Mouse (Mus musculus) frontal cortex, adult 2 months (tissue): Measurements from ENCODE around the gene Cck. TPM values are rescaled to one million over a fixed set of nuclear protein-coding genes. Genes with fewer than 3 reads are reported as not detected.

Experiments
- DNase-seq, 2 experiments: peaks; one replicate each; pipeline ENCODE4 v3.0.0; 2022; ENCODE audit warnings: low spot score in 1 of 2; ENCODE audit errors: extremely low spot score in 1 of 2
- polyA plus RNA-seq: library from polyadenylated mRNA; depleted of rRNA; stranded (reverse); fragments of >200 nt; gene quantifications from 2 replicates; pipeline ENCODE4 v1.2.3, GENCODE M21; 2012; rRNA removed

Cck gene
- polyA plus RNA-seq: 1,294 and 1,474 TPM in 2 replicates

GRCm38 (mm10) chr9:121495529-121495928 lies at the start of gene Cck:
Gene Cck (minus strand): TSS chr9:121495694.
- peak; percentile 45 to 77 for DNase-seq

GRCm38 (mm10) chr9:121541530-121541929 lies 46.0 kb upstream of the Cck start:
- no peak for DNase-seq

GRCm38 (mm10) chr9:121532626-121533025 lies 37.1 kb upstream of the Cck start:
- no peak for DNase-seq

- DNase-seq: no peak
Measured at GRCm38 (mm10) chr9:121528605-121529357, 33.3 kb upstream of the Cck start.

DNA sequence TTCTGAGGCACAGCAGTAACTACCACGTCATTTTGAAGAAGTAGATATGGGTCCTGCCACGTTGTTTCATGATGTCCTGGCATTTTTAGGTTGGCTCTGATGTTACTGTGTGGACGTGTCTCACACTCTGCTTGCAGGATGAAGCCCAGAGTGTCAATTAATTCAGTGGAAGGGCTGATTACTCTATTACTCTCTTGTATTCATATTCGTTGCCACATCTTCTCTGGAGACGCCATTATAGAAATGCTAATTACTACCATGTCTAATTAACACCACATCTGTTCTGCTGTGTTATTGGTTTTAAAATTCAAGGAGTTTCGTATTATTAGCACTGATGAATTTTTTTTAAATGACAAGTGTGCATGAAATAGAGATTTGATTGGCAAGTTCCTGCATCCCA lies 30.7 kb upstream of the Cck start:
- DNase-seq: no peak

GRCm38 (mm10) chr9:121520047-121520446 lies 24.6 kb upstream of the Cck start:
- DNase-seq: peak in 1 of 2 experiments; percentile 17

DNA sequence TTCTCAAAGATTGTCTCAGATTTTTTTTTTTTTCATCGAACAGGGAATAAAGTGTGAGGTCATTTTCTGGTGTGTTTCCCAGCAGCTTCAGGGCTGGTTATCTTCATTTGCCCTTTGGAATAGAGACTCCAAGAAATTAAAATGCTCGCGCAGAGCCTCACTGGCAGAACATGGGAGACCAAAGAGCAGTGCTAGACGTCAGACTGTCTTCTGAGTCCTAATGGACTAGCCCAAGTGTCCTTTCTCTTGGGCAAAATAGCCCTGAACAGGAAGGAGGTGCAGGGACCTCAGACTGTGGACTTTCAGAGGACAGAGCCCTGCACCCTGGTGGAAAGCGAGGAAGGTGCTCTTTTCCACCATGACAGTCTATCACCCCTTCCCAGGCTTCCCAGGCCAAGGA lies 19.0 kb upstream of the Cck start:
- DNase-seq: no peak

- DNase-seq: no peak
Measured at GRCm38 (mm10) chr9:121511911-121512310, 16.4 kb upstream of the Cck start.

DNA sequence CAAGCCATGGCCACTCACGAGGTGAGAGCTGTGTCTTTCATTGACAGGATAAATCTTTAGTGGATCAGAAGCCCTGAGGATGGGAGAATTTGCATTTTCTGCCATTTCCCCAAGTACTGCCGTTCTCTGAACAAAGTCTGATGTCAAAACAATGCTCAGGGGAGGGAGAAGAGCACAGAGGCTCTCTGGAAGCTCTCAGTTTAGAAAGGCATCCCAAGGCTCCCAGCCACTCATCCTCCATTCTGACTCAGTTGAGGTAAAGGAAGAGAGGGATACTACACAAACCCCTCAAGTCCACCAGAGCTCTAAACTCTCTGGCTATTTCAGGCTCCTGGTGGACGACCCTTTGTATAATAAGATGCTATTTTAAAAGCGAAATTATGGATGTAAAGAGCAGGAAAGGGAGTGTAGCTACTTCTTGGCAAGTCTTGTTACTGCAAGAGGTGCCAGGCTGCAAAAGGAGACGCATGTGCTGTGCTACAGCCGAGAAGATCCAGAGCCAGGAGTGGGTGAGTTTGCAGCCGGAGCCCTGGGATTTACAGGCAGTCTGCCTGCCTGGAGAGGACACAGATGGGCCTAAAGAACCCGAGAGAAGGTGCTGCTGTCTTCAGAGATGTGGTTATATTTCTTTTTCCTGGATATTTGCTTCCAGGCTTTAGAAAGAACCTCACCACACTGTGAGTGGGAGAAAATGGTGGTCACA lies 11.1 kb upstream of the Cck start:
- DNase-seq: peak; percentile 78 to 84

GRCm38 (mm10) chr9:121505346-121505745 lies 9.9 kb upstream of the Cck start:
- DNase-seq: peak; percentile 67 to 84

- peak in 1 of 2 experiments; percentile 68 for DNase-seq
Measured at GRCm38 (mm10) chr9:121496102-121496501, 608 bp upstream of the Cck start.

GRCm38 (mm10) chr9:121494006-121494767 lies 1.3 kb downstream of the Cck start:
- DNase-seq: no peak

GRCm38 (mm10) chr9:121491592-121492240 lies 3.8 kb downstream of the Cck start:
- no peak for DNase-seq

GRCm38 (mm10) chr9:121487216-121487615 lies 8.3 kb downstream of the Cck start:
- peak in 1 of 2 experiments; percentile 65 for DNase-seq

DNA sequence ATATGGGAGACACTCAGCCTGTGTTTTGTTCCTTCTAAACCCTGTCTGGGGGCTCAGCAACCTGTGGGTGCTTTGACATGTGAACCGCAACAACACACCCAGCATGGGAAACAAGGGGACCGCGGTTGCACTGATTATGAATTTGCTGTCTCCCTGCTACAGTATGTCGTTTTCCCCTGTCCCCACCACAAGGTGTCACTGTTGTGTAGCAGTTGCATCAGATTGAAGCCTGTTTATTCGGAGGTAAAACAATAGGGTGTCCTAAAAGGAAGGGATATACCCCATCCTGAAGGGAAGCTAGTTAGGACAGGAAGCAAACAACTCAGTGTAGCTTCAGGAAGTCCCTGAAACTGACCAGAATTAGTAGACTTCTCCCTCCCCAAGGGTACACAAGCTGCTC lies 16.0 kb downstream of the Cck start:
- DNase-seq: peak in 1 of 2 experiments; percentile 89

- peak in 1 of 2 experiments; percentile 87 for DNase-seq
Measured at GRCm38 (mm10) chr9:121477305-121477911, 18.1 kb downstream of the Cck start.

DNA sequence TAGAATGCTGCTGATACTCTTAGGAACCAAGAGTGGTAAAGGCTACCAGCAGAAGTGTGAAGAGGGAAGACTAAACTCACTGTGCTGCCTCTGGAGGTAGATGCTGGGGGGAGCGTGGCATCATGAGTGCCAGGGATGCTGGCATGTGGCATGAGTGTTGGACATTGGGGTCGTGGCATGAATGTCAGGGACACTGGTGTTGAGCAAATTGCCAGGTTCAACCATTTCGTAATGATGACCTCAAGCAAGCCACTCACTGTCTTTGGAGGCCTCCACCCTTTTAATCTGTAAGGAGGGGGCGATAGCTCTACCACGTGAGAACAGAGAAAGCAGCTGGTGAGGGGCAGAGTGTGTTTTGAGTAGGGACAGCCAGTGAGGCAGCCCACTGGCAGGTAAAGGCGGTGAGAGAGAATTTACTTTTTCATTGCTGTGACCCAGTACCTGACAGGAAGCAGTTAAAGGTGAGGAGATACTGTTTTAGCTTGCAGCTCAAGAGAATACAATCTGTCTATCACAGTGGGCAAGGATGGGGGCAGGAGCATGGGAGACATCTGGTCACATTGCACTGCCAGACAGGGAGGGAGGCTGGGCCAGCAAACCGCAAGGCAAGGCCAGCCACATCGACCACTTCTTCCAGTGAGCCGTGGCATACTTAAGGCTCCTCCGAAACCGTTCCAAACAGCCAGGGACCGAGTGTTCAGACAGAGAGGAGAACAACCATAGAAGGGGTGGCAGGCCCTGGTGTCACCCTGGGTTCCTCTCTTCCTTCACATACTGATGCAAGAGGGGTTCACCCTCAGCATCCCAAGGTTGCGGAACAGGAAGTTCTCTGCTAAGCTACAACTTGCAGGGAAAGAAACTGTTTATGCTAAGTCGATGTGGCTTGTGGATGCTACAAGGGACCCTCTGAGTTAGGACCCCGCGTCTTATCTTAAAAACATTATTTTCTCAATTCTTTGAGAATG lies 19.7 kb downstream of the Cck start:
- DNase-seq: no peak

- DNase-seq: no peak
Measured at GRCm38 (mm10) chr9:121474771-121475170, 20.7 kb downstream of the Cck start.

DNA sequence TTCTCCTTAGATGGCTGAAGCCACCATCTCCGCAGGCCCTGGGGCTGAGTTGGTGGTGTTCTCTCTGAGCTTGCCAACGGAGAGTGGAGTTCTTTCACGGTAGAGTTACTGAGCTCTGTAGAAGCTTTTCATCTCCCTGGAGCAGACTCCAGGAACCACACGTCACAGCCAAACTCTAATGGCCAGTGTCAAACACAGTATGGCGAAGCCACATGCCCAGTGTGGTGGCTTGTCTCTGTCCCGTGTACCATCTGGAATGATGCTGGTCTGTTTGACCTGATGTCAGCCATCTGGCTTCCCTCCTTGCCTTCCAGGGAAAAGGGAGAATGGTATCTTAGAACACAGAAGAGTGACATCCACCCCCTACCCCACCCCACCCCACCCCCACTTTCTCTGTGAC lies 25.8 kb downstream of the Cck start:
- DNase-seq: no peak
